Mouse (Mus musculus): ENCODE data around the gene Eno1. TPM values are rescaled to one million over a fixed set of nuclear protein-coding genes. Genes with fewer than 3 reads are reported as not detected.

Gene Eno1
- 613 and 1,135 TPM in 2 replicates for polyA plus RNA-seq (2015; fragmentation: Nextera tagmentation; extraction: Ambion mirVana)

DNA sequence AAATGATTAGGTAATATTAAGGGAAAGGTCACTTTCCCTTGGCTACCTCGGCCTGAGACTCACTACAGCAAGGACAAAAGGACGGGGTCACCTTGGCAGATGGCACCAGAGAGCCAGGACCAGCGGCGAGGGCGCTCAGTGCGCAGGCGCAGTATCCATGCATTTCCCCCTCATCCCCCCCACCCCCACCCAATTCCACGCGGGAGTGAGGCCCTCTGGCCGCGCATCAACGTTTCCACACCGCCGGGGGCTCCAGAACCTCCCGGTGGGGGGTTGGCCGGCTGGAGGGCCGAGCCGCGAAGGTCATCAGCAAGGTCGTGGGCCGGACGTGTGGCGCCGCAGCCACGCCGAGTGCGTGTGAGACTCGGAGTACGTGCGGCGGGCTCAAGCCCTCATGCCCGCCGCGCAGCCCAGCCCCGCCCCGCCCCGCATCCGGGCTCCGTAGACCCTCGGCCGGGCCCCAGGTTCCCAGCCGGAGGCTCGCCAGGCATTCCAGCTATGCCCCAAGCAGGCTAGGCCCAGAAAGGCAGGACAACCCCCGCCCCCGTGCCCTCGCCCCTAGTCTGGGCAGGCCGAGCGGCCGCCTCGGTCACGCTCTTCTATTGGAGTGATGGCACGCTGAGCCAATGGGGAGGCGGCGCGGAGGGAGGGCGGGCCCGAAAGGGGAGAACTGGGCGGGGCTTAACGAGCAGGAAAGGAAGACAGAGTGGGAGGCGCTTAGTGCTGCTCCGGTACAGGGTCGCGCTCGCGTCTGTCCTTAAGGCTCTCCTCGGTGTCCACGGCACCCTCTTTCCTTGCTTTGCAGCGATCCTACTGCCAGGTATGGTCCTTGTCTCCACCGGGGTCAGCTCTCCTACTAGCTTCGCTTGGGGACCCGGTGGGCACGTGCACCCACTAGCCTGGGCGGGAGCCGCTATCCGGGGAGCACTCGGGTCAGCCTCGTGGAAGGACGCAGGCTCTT lies at the start of gene Eno1:
TSS of gene Eno1 (plus strand) at position 201 of the 961 bp plus-strand sequence.

DNA sequence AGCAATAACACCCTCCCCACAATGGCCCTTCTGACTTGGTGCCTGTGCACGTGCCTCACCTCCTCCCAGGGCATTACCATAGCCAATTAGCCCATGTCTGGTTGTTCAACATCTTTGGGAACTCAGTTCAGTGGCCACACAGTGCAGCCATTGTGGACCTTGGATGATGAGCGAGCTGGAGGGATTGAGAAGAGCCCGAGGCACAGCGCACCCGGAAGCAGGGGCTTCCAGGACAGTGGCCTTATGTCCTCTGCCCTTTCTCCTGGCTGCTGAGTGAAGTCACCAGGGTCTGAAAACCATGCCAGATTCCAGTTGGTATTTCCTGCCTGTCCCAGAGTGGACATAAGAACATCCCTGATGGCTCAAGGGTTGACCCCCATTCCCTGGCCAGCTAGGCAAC lies 35.3 kb upstream of the Eno1 start, which contains the start of gene Car6:
TSS of gene Car6 (minus strand) at position 101 of the 400 bp plus-strand sequence.

DNA sequence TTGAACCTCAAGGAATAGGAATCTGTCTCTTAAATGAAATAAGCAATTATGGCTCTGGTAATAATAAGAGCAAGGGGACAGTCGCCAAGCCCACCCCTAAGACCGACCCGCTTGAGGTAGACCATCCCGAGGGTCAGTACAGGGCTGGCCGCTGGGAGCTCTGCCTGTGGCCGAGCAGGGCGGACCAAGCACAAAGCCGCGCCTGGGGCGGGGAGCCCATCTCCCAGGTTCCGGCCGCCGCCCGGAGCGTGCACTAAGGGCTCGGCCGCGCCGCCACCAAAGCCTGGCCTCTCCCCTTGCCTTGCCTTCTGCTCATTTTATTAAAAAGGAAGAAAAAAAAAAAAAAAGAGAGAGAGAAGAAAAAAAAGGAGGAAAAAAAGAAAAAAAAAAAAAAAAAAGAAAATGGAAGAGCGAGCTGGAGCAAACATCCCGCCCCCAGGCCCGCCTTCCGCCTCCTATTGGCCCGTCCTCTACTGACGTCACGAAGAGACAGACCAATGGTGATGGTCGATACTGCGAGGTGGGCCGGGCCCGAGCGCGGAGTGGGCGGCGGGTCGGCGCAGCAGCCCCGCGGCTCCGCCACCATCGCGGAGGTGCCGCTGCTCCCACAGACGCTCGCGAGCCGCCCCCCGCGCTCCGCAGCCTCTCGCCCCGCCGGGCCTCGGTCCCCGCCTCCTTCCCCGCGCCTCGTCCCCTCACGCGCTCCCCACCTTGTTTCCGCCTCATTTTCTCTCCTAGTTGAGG lies 44.7 kb downstream of the Eno1 start, which contains the start of gene Rere:
TSS of gene Rere (plus strand) at position 629 of the 744 bp plus-strand sequence.

Other genes starting within 250 kb of the Eno1 start
- gene H6pd, start 227.7 kb upstream of the Eno1 start, polyA plus RNA-seq (2015; fragmentation: Nextera tagmentation; extraction: Ambion mirVana) = 27.3 and 28.3 TPM in 2 replicates
- gene Gpr157, start 149.4 kb upstream of the Eno1 start, polyA plus RNA-seq (2015; fragmentation: Nextera tagmentation; extraction: Ambion mirVana) = 0.87 and 0.91 TPM in 2 replicates
- 0.62 and 1.3 TPM in 2 replicates for gene Slc2a5, start 117.4 kb upstream of the Eno1 start, polyA plus RNA-seq (2015; fragmentation: Nextera tagmentation; extraction: Ambion mirVana)
- not detected in 2 replicates for gene Slc2a7, start 87.7 kb upstream of the Eno1 start, polyA plus RNA-seq (2015; fragmentation: Nextera tagmentation; extraction: Ambion mirVana)
- gene Car6, start 35.4 kb upstream of the Eno1 start, polyA plus RNA-seq (2015; fragmentation: Nextera tagmentation; extraction: Ambion mirVana) = not detected in 2 replicates
- gene Rere, start 44.9 kb downstream of the Eno1 start, polyA plus RNA-seq (2015; fragmentation: Nextera tagmentation; extraction: Ambion mirVana) = 34.1 and 41.2 TPM in 2 replicates